Mouse (Mus musculus) adrenal gland, postnatal 14 days (tissue): ENCODE results near the gene Noa1. TPM values are rescaled to one million over a fixed set of nuclear protein-coding genes. Genes with fewer than 3 reads are reported as not detected.

ENCODE experiments used
- DNase-seq: peaks from one replicate; pipeline ENCODE4 v3.0.0; 2021; ENCODE audit warnings: mixed read lengths
- microRNA-seq, 2 experiments: library from miRNA; unstranded; fragments of <30 nt; microRNA quantifications; one replicate each; pipeline ENCODE4 v1.2.0; 2021
- total RNA-seq: library from RNA; stranded (reverse); gene quantifications from 2 replicates; pipeline ENCODE4 v1.2.3, GENCODE M21; 2021

Gene Noa1
- total RNA-seq, 1 experiment from 2014 or later, result 32.3 TPM

GRCm38 (mm10) chr5:77253154-77253553 lies 56.7 kb downstream of the Noa1 start:
- no peak for DNase-seq

DNA sequence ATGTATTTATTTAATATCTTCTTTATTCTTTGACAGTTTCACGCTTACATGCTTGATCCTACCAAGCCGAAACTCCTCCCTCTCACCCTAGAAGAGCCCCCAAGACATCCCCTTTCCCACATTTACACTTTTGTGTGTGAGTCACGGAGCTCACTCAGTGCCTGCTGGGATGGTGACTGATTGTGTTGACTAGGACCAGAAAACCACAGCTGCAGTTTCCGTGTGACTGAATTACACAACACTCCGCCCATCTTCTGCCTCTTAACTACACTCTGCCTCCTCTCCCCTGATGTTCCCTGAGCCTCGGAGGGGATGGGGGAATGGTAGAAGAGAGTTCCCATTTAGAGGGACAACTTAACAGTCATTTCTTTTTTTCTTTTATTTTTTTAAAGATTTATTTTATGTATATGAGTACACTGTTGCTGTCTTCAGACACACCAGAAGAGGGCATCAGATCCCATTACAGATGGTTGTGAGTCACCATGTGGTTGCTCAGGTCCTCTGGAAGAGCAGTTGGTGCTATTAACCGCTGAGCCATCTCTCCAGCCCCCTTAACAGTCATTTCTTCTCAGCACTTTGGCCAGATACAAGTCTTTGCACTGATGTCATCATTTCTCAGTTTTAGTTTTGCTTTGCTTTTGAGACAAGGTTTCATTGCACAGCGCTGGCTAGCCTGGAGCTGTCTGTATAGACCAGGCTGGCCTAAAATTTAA lies 57.6 kb downstream of the Noa1 start:
- no peak for DNase-seq

DNA sequence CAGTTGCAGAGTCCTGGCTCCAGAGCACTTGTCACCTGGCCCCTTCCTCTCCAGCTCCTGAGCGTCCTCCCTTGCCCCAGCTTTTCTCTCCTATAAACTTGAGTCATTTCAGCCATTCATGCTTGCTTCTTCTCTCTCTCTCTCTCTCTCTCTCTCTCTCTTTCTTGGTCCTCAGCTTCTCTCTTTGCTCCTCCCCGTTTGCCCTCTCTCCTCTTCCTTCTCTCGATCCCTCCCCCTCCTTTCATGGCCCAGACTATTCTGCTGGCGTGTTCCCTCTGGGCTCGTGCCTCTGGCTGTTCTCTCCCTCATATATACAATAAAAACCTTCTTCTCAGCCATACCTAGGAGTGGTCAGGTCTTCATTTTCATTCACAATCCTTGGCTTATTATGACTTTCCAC lies 58.2 kb downstream of the Noa1 start:
- no peak for DNase-seq

- no peak for DNase-seq
Observed at GRCm38 (mm10) chr5:77250083-77250482, 59.8 kb downstream of the Noa1 start.

DNA sequence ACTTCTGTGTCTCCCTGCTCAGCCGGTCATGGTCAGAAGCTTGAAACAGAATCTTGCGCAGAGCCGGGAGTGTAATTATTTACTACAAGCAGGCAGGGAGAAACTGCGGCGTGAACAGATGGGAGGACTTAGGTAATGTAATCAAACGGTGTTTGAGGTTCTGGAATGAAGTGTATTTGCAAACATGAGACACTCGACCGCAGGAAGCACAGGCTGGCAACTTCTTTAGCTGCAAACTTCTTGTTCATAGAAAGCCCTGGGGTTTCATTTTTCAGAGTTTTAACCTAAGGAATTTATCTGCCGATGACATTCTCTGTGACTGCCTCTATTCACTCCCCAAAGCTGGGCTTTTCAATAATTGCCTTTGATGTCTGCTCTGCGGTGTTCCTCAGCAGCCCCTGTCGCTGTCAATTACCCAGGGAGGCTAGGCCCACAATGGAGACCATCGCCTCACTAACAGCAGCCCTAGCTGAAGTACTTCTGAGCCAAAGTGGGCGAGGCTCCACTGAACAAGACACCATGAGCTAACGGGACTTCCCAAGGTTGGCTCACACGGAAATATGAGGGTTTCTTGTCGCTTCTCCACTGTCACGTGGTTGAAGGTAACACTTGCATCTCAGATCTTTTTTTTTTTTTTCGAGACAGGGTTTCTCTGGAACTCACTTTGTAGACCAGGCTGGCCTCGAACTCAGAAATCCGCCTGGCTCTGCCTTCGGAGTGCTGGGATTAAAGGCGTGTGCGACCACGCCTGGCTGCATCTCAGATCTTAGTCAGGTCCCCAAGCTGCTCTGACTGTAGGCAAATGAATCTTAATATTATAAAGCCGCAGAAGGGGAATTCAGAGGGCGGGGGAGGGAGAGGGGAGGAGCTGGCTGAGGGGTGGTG lies 63.9 kb downstream of the Noa1 start:
- DNase-seq, result peak; percentile 47

DNA sequence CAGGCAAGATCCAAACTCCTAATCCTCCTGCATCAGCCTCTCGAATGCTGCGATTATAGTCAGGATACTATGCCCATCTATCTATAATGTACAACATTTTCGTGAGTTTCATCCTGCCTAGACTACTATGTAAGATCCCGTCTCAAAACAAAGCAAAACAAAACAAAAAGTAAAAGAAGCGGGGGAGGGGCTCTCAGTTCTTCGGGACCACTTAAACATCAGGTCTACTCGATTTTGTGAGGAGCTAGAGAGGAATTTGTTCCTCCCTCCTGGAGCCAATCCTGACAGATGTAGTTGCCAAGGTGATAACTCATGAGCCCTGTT lies 64.5 kb downstream of the Noa1 start:
- DNase-seq, result no peak

DNA sequence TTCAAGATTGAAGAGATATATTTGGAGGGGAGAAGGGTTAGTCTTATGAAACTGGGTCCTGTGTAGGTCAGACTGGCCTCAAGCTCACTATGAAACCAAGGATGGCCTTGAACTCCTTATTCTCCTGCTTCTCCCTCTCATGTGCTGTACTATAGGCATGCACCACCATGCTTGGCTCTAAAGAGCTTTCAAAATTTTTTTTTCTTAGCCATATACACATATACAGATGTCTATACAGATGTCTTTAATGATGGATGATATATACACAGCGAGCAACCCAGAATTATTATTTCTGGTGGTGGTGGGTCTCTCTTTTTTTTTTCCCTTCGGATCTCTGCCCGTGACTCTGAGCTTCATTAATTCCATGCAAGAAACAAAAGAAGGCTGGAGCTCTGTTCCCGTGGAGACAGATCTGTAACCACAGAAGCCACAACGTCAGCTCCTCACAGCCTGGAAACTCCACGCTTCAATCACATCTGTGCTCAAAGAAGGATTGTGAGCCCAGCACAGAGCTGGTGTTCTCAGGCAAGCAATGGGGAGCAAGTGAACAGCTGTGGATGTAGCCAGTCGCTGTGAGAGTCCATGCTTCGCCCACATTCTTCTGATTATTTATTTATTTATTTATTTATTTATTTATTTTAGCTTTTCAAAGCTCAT lies 65.4 kb downstream of the Noa1 start:
- no peak for DNase-seq

Small RNA genes lying within 50 kb of the gene (microRNA-seq; reads per million reads assigned to microRNA genes)
- 0 reads per million in 2 experiments for gene Mir5098

Other genes starting within 250 kb of the Noa1 start
- gene Hopx, start 195.0 kb downstream of the Noa1 start, total RNA-seq, result 9.0 and 10.5 TPM in 2 replicates
- 0.64 TPM in 1 of 2 replicates, not detected in the other for gene Spink2, start 98.6 kb downstream of the Noa1 start, total RNA-seq
- gene Rest, start 44.6 kb downstream of the Noa1 start, total RNA-seq, result 26.0 and 26.1 TPM in 2 replicates
- 63.3 and 67.0 TPM in 2 replicates for gene Polr2b, start 63 bp upstream of the Noa1 start, total RNA-seq
- gene Igfbp7, start 98.0 kb upstream of the Noa1 start, total RNA-seq, result 819 and 844 TPM in 2 replicates